Mouse (Mus musculus) T-cell, adult 2 months (primary cell): ENCODE data around the gene Fam98a.
A peak's percentile ranks its signal among the peaks of the same experiment; 100 is the strongest.

Source experiments
- DNase-seq: peaks from one replicate; pipeline ENCODE4 v3.0.0; 2022; ENCODE audit warnings: low spot score

Fam98a gene

GRCm38 (mm10) chr17:75551512-75552400 lies at the start of gene Fam98a:
Fam98a (minus strand) TSS chr17:75551946.
- peak; percentile 98 for DNase-seq

GRCm38 (mm10) chr17:75598652-75599051 lies 46.9 kb upstream of the Fam98a start:
- DNase-seq: no peak

- no peak for DNase-seq
Observed at GRCm38 (mm10) chr17:75582738-75583137, 31.0 kb upstream of the Fam98a start.

- no peak for DNase-seq
Observed at GRCm38 (mm10) chr17:75575608-75576007, 23.9 kb upstream of the Fam98a start.

- DNase-seq: no peak
Observed at GRCm38 (mm10) chr17:75558041-75558440, 6.3 kb upstream of the Fam98a start.

GRCm38 (mm10) chr17:75557031-75557430 lies 5.3 kb upstream of the Fam98a start:
- no peak for DNase-seq

GRCm38 (mm10) chr17:75550771-75551413 lies 854 bp downstream of the Fam98a start:
- peak; percentile 7 for DNase-seq

GRCm38 (mm10) chr17:75544262-75544661 lies 7.5 kb downstream of the Fam98a start:
- DNase-seq: no peak

GRCm38 (mm10) chr17:75543434-75543833 lies 8.3 kb downstream of the Fam98a start:
- DNase-seq: no peak

GRCm38 (mm10) chr17:75539841-75540240 lies 11.9 kb downstream of the Fam98a start:
- DNase-seq: no peak

GRCm38 (mm10) chr17:75539130-75539529 lies 12.6 kb downstream of the Fam98a start:
- no peak for DNase-seq

- DNase-seq: no peak
Observed at GRCm38 (mm10) chr17:75538431-75538830, 13.3 kb downstream of the Fam98a start.

GRCm38 (mm10) chr17:75537050-75537445 lies 14.7 kb downstream of the Fam98a start:
- DNase-seq: no peak

- no peak for DNase-seq
Observed at GRCm38 (mm10) chr17:75536396-75537049, 15.2 kb downstream of the Fam98a start.

- DNase-seq: no peak
Observed at GRCm38 (mm10) chr17:75535612-75536011, 16.1 kb downstream of the Fam98a start.

GRCm38 (mm10) chr17:75534314-75535020 lies 17.3 kb downstream of the Fam98a start:
- DNase-seq: no peak

GRCm38 (mm10) chr17:75532469-75532986 lies 19.2 kb downstream of the Fam98a start:
- no peak for DNase-seq

GRCm38 (mm10) chr17:75529222-75529935 lies 22.4 kb downstream of the Fam98a start:
- no peak for DNase-seq

GRCm38 (mm10) chr17:75526411-75526810 lies 25.3 kb downstream of the Fam98a start:
- no peak for DNase-seq

- no peak for DNase-seq
Observed at GRCm38 (mm10) chr17:75523812-75524211, 27.9 kb downstream of the Fam98a start.
